Mouse (Mus musculus) heart, postnatal 0 days (tissue): ENCODE results near the gene Apba3. TPM values are rescaled to one million over a fixed set of nuclear protein-coding genes. Genes with fewer than 3 reads are reported as not detected.

Experiments
- ATAC-seq: fragments of 200-750 bp; cut with Nextera tagmentation; 2 replicates; pipeline ENCODE4 v1.8.0; 2017; ENCODE audit warnings: low read depth, moderate number of reproducible peaks, moderate library complexity; ENCODE audit not compliant: insufficient read depth
- DNase-seq: peaks from one replicate; pipeline ENCODE4 v3.0.0-alpha.2; 2016; ENCODE audit warnings: low spot score
- H3K27ac ChIP-seq: fragments of 300-500 bp; sonication (generic); 2 replicates; pipeline ENCODE4 v1.5.1; 2014; ENCODE audit warnings: low read depth, mild to moderate bottlenecking
- H3K27me3 ChIP-seq: fragments of 300-500 bp; sonication (generic); 2 replicates; pipeline ENCODE4 v1.6.1; 2014; ENCODE audit warnings: low read length, mixed read lengths; ENCODE audit not compliant: control insufficient read depth, insufficient read depth
- H3K36me3 ChIP-seq: fragments of 300-500 bp; sonication (generic); replicated peaks from 2 replicates; pipeline ENCODE4 v1.6.1; 2014; ENCODE audit warnings: low read length, mixed read lengths; ENCODE audit not compliant: control insufficient read depth, insufficient read depth
- H3K4me1 ChIP-seq: fragments of 300-500 bp; sonication (generic); 2 replicates; pipeline ENCODE4 v1.6.1; 2014; ENCODE audit warnings: antibody characterized with exemption; ENCODE audit not compliant: control insufficient read depth, insufficient read depth
- H3K4me2 ChIP-seq: fragments of 300-500 bp; sonication (generic); 2 replicates; pipeline ENCODE4 v1.6.1; 2014; ENCODE audit warnings: low read depth, mild to moderate bottlenecking, low read length, moderate library complexity
- H3K4me3 ChIP-seq: fragments of 300-500 bp; sonication (generic); 2 replicates; pipeline ENCODE4 v1.5.1; 2014; ENCODE audit warnings: low read depth, low read length
- H3K9ac ChIP-seq: fragments of 300-500 bp; sonication (generic); replicated peaks from 2 replicates; pipeline ENCODE4 v1.6.1; 2014; ENCODE audit warnings: low read depth, low read length, mixed read lengths
- H3K9me3 ChIP-seq: fragments of 300-500 bp; sonication (generic); replicated peaks from 2 replicates; pipeline ENCODE4 v1.6.1; 2016; ENCODE audit warnings: low read length; ENCODE audit not compliant: control insufficient read depth
- CTCF ChIP-seq: IDR thresholded peaks from 2 replicates; pipeline ENCODE4 v1.5.1; 2016; ENCODE audit warnings: antibody characterized with exemption, control low read depth, low read depth
- EP300 ChIP-seq: IDR thresholded peaks from 2 replicates; pipeline ENCODE4 v1.6.1; 2016; ENCODE audit warnings: antibody characterized with exemption, low read depth
- WGBS: fragments of 180-500 bp; shearing (Covaris S2); extraction: QIAGEN DNeasy Blood & Tissue Kit; methylation state at CpG from one replicate; pipeline ENCODE4 v1.1.7; 2014; 5-methylcytosine and 5-hydroxymethylcytosine counted together
- polyA plus RNA-seq: library from polyadenylated mRNA; unstranded; fragments of >200 nt; fragmentation: Nextera tagmentation; extraction: Ambion mirVana; gene quantifications from 2 replicates; pipeline ENCODE4 v1.2.1, GENCODE M21; 2015
- total RNA-seq: library from RNA; depleted of rRNA; stranded (reverse); fragments of >200 nt; gene quantifications from 2 replicates; pipeline ENCODE4 v1.2.3, GENCODE M21; 2014; ENCODE audit warnings: low replicate concordance

The Apba3 gene
- total and polyA plus RNA-seq, 2 experiments from 2014 or later, result 45.2 to 114 TPM

DNA sequence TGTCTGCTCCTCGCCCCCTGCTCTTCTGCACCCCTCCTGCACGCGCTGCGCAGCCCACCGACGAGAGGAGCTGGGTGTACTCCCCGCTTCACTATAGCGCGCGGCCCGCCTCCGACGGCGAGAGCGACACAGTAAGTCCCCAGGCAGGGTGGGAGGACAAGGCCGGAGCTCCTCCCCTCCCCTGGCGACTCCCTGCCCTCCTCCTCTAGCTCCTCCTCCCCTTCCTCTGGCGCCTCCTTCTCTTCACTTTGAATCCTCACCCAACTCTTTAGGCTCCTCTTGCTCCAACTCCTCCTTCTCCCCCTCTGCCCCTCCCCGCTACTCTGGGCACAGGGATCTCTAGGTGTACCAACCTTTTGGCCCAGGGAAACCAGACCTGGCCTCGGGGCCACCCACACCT, 50.5 kb downstream of the Apba3 start:
- 31% methylated on average over 20 of the region's 20 CpGs for WGBS
- Histone ChIP-seq H3K27me3 (no peaks in the 10 kb centered on the region), H3K4me1 (peaks cover 19% of the 10 kb centered on the region), H3K9me3 (no peaks in the 10 kb centered on the region), H3K9ac (peak overlapping the region; percentile 17; the same call in 1 of the 2 replicates), H3K4me3 (no peak overlapping the region), H3K36me3 (peaks cover 55% of the 10 kb centered on the region), H3K27ac (no peak overlapping the region), H3K4me2 (peak overlapping the region; percentile 47)
- no peak for DNase-seq
- no peak for TF ChIP-seq EP300
- no peak for TF ChIP-seq CTCF
- ATAC-seq, result no peak

DNA sequence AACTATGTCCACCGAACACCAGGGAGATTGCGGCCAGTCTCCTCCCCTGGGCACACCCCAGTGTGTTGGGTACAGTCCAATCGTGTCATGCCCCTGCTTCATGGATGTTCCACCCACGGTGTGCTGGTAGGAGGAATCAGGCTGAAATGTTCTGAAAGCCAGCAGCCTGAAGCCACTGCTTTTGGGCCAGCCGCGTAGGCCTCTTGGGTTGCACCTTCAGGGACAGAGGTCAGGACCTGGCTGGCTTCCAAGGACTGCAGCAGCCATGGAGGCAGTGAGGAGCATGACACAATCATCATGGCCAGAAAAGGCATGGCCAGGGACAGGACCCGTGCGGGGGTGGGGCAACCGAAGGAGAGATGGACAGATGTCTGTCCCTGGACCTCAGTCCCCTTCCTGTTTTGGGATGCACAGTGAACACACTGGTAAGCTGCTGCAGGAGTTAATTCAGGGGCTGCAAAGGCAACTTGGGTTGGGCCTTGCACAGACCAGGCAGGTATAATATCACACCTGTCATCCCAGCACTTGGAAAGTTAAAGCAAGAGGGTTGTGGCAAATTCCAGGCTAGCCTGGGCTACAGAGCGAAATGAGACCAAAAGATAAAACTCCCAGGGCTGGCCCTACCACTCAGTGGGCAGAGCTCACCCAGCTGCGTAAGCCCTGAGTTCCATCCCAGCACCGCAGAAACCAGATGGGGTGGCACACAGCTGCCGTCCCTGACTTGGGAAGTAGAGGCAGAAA, 52.0 kb downstream of the Apba3 start:
- no peak for ATAC-seq
- 0 out of 2 replicates have a peak overlapping the region, but pooled peaks have one; percentile 92 for H3K27ac ChIP-seq
- H3K36me3 ChIP-seq, result peaks cover 55% of the 10 kb centered on the region
- no peaks in the 10 kb centered on the region for H3K27me3 ChIP-seq
- no peak overlapping the region for H3K4me2 ChIP-seq
- no peaks in the 10 kb centered on the region for H3K9me3 ChIP-seq
- no peak for DNase-seq
- no peak overlapping the region for H3K4me3 ChIP-seq
- H3K4me1 ChIP-seq, result peaks cover 19% of the 10 kb centered on the region
- 80% methylated on average over 13 of the region's 13 CpGs for WGBS
- no peak for TF ChIP-seq EP300
- TF ChIP-seq CTCF, result no peak
- H3K9ac ChIP-seq, result 0 out of 2 replicates have a peak overlapping the region, but pooled peaks have one; percentile 55

DNA sequence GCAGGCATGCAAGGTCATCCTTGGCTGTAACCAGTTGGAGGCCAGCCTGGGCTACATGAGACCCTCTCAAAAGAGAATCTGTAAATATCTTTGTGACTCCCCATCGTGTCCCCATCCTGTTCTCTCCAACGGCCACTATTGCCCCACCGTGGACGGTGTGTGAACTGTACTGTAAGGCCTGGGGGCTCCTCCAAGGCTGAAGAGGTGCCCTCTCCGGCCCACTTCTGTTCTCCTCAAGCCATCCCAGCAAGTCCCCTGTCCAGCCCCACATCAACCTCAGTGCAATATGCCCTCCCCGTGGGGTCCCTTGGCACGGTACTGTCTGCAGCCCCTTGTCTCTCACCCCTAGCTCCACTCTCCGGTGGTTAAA, 52.6 kb downstream of the Apba3 start:
- DNase-seq (no peak), ATAC-seq (no peak)
- TF ChIP-seq CTCF (0 out of 2 replicates have a peak, but pooled peaks have one; percentile 21), EP300 (no peak)
- Histone ChIP-seq H3K36me3 (peaks cover 55% of the 10 kb centered on the region), H3K9ac (peak overlapping the region; percentile 55), H3K4me1 (peaks cover 19% of the 10 kb centered on the region), H3K27me3 (no peaks in the 10 kb centered on the region), H3K9me3 (no peaks in the 10 kb centered on the region), H3K4me2 (peak overlapping the region; percentile 68), H3K27ac (peak overlapping the region; percentile 92; the same call in 1 of the 2 replicates), H3K4me3 (peak overlapping the region; percentile 44; the same call in 1 of the 2 replicates)
- 28% methylated on average over 8 of the region's 8 CpGs for WGBS

DNA sequence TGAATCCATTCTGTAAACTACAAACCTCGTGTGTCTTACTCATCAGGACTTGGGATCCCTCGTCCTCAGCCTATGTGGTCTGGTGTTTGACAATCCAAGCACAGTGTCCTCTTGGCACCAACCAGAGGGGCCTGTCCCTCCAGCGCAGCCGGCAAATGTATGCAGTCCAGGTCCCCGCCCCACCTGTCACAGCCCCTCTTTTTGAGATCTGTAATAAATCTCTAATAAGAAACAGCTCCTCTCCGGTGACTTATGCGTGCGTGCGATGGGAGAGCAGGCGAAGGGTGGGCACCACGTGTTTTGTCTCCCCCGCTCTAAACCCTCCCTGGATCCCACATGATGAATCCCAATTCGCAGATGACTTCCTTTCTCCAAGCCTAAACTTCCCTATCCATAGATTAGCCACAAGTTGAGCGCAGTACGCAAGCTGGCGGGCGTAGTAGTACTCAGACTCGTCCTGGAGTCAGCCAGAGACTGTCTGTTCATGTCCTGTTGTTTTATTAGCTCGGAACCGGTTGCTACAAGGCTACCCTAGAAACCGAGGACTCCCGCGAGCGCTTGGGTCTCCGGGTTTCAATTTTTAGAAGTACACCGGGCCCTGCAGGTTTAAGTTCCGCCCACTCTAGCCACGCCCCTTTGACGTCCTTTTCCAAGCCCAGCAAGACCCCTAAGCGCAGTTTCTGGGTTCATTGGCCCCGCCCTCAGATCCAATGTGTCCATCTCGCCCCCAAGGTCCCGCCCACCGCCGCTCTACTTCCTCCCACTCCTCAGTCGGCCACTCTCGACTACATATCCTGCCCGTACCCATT, 53.2 kb downstream of the Apba3 start:
- 2% methylated on average over 38 of the region's 38 CpGs for WGBS
- H3K27me3 ChIP-seq, result no peaks in the 10 kb centered on the region
- H3K4me2 ChIP-seq, result peak overlapping the region; percentile 68
- peaks cover 55% of the 10 kb centered on the region for H3K36me3 ChIP-seq
- ATAC-seq (no peak; the same call in 1 of the 2 replicates), DNase-seq (no peak)
- peak overlapping the region; percentile 55 for H3K9ac ChIP-seq
- peak overlapping the region; percentile 44 for H3K4me3 ChIP-seq
- no peaks in the 10 kb centered on the region for H3K9me3 ChIP-seq
- H3K4me1 ChIP-seq, result peaks cover 19% of the 10 kb centered on the region
- TF ChIP-seq CTCF (no peak), EP300 (peak; percentile 41; the same call in 1 of the 2 replicates)
- peak overlapping the region; percentile 92 for H3K27ac ChIP-seq

DNA sequence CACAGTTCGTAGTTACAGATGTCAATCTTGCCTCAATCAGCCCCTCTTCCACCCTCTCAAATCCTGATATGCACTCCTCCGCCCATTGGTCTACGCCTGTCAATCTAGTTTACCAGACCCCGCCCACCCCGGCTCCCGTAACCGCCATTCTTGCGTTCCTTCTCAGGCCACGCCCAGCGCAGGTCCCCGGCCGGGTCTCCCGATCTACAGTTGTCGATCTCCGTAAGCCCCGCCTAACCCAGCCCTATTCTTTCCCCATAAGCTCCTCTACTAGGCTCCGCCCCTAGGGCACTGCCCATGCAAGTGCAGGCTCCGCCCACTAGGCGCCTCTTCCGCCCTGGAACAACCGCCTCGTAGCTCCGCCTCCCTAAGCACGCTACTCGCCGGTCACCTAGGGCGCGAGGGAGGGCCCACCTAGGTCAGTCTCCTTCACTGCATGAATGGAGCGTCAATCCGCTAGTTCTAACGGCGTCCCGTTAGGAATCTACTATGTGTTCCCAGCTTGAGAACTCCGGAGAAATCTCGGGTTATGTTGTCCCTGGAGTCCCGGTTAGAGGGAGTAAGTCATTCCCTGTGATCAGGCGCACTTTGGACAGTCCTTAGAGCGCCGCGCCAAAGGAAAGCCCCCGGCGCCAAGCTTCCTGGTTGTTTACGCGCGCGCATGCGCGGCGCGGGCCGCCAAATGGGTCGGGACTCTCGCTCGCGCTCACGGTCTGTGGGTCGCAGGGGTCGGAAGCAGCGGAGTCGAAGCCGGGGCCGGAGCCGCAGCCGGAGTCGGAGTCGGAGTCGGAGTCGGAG, 54.0 kb downstream of the Apba3 start, which contains the start of gene Cactin:
TSS of gene Cactin (plus strand) at position 554 of the 798 bp plus-strand sequence.
- H3K27ac ChIP-seq, result peak within 1 kb of the TSS; percentile 92
- peak within 1 kb of the TSS; percentile 86 for H3K4me2 ChIP-seq
- H3K9me3 ChIP-seq, result no peaks in the 10 kb centered on the region
- WGBS, result under 1% methylated on average over 67 of the region's 68 CpGs
- H3K4me1 ChIP-seq, result peaks cover 19% of the 10 kb centered on the region
- peak within 1 kb of the TSS; percentile 93 for H3K9ac ChIP-seq
- H3K36me3 ChIP-seq, result peaks cover 55% of the 10 kb centered on the region
- peak within 1 kb of the TSS; percentile 97 for H3K4me3 ChIP-seq
- DNase-seq, result peak; percentile 100
- no peaks in the 10 kb centered on the region for H3K27me3 ChIP-seq
- ATAC-seq, result peak; percentile 91
- TF ChIP-seq EP300, result peak; percentile 96
- peak; percentile 29 for TF ChIP-seq CTCF
